Mouse (Mus musculus) thymus, adult 2 months (tissue): ENCODE data around the gene Slc43a1.

Experiments
- CTCF ChIP-seq: fragments of 200-500 bp; IDR thresholded peaks from 2 replicates; pipeline ENCODE4 v1.5.1; 2012; ENCODE audit warnings: mild to moderate bottlenecking, control low read depth, low read length, moderate library complexity, borderline replicate concordance; ENCODE audit not compliant: control insufficient read depth, poor library complexity, insufficient read depth; ENCODE audit errors: extremely low read depth
- POLR2A ChIP-seq: fragments of 200-500 bp; IDR thresholded peaks from 2 replicates; pipeline ENCODE4 v1.6.1; 2012; ENCODE audit warnings: mild to moderate bottlenecking, low read length, control low read depth, moderate library complexity; ENCODE audit not compliant: control insufficient read depth, poor library complexity, insufficient read depth; ENCODE audit errors: extremely low read depth

DNA sequence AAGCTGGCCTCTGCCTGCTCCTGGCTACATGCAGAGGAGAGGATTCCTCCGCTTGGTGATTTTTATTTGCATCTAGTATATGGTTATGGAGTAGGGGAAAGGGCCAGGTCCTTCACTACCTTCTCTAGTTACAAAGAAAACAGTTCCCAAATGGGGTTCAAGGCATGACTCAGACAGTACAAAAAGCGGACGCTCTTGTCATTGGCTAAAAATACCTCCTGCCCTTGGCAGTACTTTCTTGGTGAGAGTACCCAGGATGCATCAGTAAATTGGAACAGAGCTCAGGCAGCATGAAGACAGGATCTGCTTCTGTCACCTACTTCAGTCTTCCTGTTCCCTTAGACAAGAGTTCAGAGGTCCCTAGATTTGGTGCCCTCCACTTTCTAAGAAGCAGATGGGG, 18.8 kb upstream of the Slc43a1 start:
- TF ChIP-seq POLR2A (no peak), CTCF (no peak)
